Mouse (Mus musculus) intestine, embryonic 15.5 days (tissue): Measurements from ENCODE around the gene Mau2. TPM values are rescaled to one million over a fixed set of nuclear protein-coding genes. Genes with fewer than 3 reads are reported as not detected.

ENCODE experiments used
- ATAC-seq: fragments of 200-750 bp; cut with Nextera tagmentation; 2 replicates; pipeline ENCODE4 v1.8.0; 2017; ENCODE audit warnings: moderate TSS enrichment, moderate library complexity
- H3K27ac ChIP-seq: fragments of 300-500 bp; sonication (generic); 2 replicates; pipeline ENCODE4 v1.5.1; 2015; ENCODE audit warnings: mild to moderate bottlenecking, inconsistent platforms
- H3K27me3 ChIP-seq: fragments of 300-500 bp; sonication (generic); replicated peaks from 2 replicates; pipeline ENCODE4 v1.6.1; 2015; ENCODE audit warnings: inconsistent platforms
- H3K36me3 ChIP-seq: fragments of 300-500 bp; sonication (generic); 2 replicates; pipeline ENCODE4 v1.6.1; 2015; ENCODE audit warnings: inconsistent platforms
- H3K4me1 ChIP-seq: fragments of 300-500 bp; sonication (generic); replicated peaks from 2 replicates; pipeline ENCODE4 v1.6.1; 2015; ENCODE audit warnings: inconsistent platforms
- H3K4me2 ChIP-seq: fragments of 300-500 bp; sonication (generic); replicated peaks from 2 replicates; pipeline ENCODE4 v1.6.1; 2015; ENCODE audit warnings: mild to moderate bottlenecking, inconsistent platforms
- H3K4me3 ChIP-seq: fragments of 300-500 bp; sonication (generic); replicated peaks from 2 replicates; pipeline ENCODE4 v1.5.1; 2015; ENCODE audit warnings: inconsistent platforms
- H3K9ac ChIP-seq: fragments of 300-500 bp; sonication (generic); 2 replicates; pipeline ENCODE4 v1.6.1; 2015; ENCODE audit warnings: inconsistent platforms
- H3K9me3 ChIP-seq: fragments of 300-500 bp; sonication (generic); 2 replicates; pipeline ENCODE4 v1.6.1; 2016; ENCODE audit warnings: inconsistent platforms
- WGBS: fragments of 180-500 bp; shearing (Covaris S2); methylation state at CpG from one replicate; pipeline ENCODE4 v1.1.7; 2015; 5-methylcytosine and 5-hydroxymethylcytosine counted together
- polyA plus RNA-seq: library from polyadenylated mRNA; unstranded; fragments of >200 nt; fragmentation: Nextera tagmentation; extraction: Ambion mirVana; gene quantifications from 2 replicates; pipeline ENCODE4 v1.2.1, GENCODE M21; 2015

Mau2 gene
- polyA plus RNA-seq, 1 experiment from 2014 or later = 43.1 TPM

GRCm38 (mm10) chr8:69967291-69967933 lies 75.1 kb downstream of the Mau2 start:
- Histone ChIP-seq H3K4me1 (peaks cover 23% of the 10 kb centered on the region), H3K36me3 (0 out of 2 replicates have a peak, but pooled peaks cover 4% of the 10 kb centered on the region), H3K4me2 (no peak overlapping the region), H3K27me3 (no peaks in the 10 kb centered on the region), H3K4me3 (no peak overlapping the region), H3K27ac (no peak overlapping the region), H3K9me3 (no peaks in the 10 kb centered on the region), H3K9ac (no peak overlapping the region)
- WGBS = 76% methylated on average over 4 of the region's 4 CpGs
- ATAC-seq = no peak

Other genes with a start within 250 kb of the Mau2 start
- 10.4 and 10.7 TPM in 2 replicates for gene Gmip, start 234.1 kb downstream of the Mau2 start, polyA plus RNA-seq
- gene Lpar2, start 220.3 kb downstream of the Mau2 start, polyA plus RNA-seq = 0.41 and 0.42 TPM in 2 replicates
- 3.5 and 3.9 TPM in 2 replicates for gene Pbx4, start 210.2 kb downstream of the Mau2 start, polyA plus RNA-seq
- 0.48 and 0.65 TPM in 2 replicates for gene Cilp2, start 155.0 kb downstream of the Mau2 start, polyA plus RNA-seq
- 2.8 and 3.4 TPM in 2 replicates for gene Tssk6, start 140.6 kb downstream of the Mau2 start, polyA plus RNA-seq
- gene Ndufa13, start 140.2 kb downstream of the Mau2 start, polyA plus RNA-seq = 212 and 213 TPM in 2 replicates
- gene Yjefn3, start 140.0 kb downstream of the Mau2 start, polyA plus RNA-seq = 3.9 and 4.2 TPM in 2 replicates
- 51.2 and 54.7 TPM in 2 replicates for gene Gatad2a, start 46.4 kb downstream of the Mau2 start, polyA plus RNA-seq
- 36.3 and 37.5 TPM in 2 replicates for gene Sugp1, start 79 bp upstream of the Mau2 start, polyA plus RNA-seq
- 42.8 and 52.6 TPM in 2 replicates for gene Tm6sf2, start 30.2 kb upstream of the Mau2 start, polyA plus RNA-seq
- 0.06 and 0.11 TPM in 2 replicates for gene Hapln4, start 40.7 kb upstream of the Mau2 start, polyA plus RNA-seq
- 1.6 and 1.7 TPM in 2 replicates for gene Ncan, start 78.1 kb upstream of the Mau2 start, polyA plus RNA-seq
- 47.4 and 48.9 TPM in 2 replicates for gene Nr2c2ap, start 88.6 kb upstream of the Mau2 start, polyA plus RNA-seq
- 11.7 and 12.3 TPM in 2 replicates for gene Rfxank, start 96.4 kb upstream of the Mau2 start, polyA plus RNA-seq
- 34.6 and 40.1 TPM in 2 replicates for gene Borcs8, start 96.8 kb upstream of the Mau2 start, polyA plus RNA-seq
- gene Mef2b, start 97.0 kb upstream of the Mau2 start, polyA plus RNA-seq = 0.11 TPM in 1 of 2 replicates, not detected in the other
- 55.7 and 64.3 TPM in 2 replicates for gene Tmem161a, start 129.6 kb upstream of the Mau2 start, polyA plus RNA-seq
- 5.8 and 6.0 TPM in 2 replicates for gene Slc25a42, start 169.6 kb upstream of the Mau2 start, polyA plus RNA-seq
- 20.6 and 23.0 TPM in 2 replicates for gene Sugp2, start 191.5 kb upstream of the Mau2 start, polyA plus RNA-seq
- gene Armc6, start 191.7 kb upstream of the Mau2 start, polyA plus RNA-seq = 25.4 and 26.4 TPM in 2 replicates
- 27.7 and 31.5 TPM in 2 replicates for gene Homer3, start 240.1 kb upstream of the Mau2 start, polyA plus RNA-seq